8 mouse cellular contexts compared by ENCODE assay signal in genomic region chr4:5583989-5584677, GRCm38 (mm10).
DNase-seq lines count a peak whose midpoint lies in the region; ATAC-seq lines count a peak whose summit lies in the region.

No protein-coding gene starts in this region.

- no peak for ATAC-seq in megakaryocyte progenitor cell, adult 5-6 weeks (replicated peaks; ENCODE audit: poor library complexity)
- ATAC-seq in monocyte, adult 5-6 weeks (replicated peaks; ENCODE audit: insufficient number of reproducible peaks, low FRiP score, low TSS enrichment, poor library complexity, severe bottlenecking), result no peak

- DNase-seq in left cerebral cortex, postnatal 4 days, result peak; percentile 23
- DNase-seq in left cerebral cortex, adult 11 months (ENCODE audit: low spot score), result no peak
- DNase-seq in fat pad, adult 2 months (ENCODE audit: extremely low read depth, low read depth, low spot score), result peak; percentile 84
- DNase-seq in heart, postnatal 36 days, result peak; percentile 58 to 59
- DNase-seq in lung, postnatal 25 days (ENCODE audit: low spot score), result peak; percentile 15
- no peak for DNase-seq in B cell, adult 2 months

- intact Hi-C loops in left cerebral cortex, postnatal 4 days (cut with DNase I), result no loop called here
- intact Hi-C loops in heart, postnatal 36 days (cut with DNase I), result no loop called here

Comparison
In these comparisons a context has a peak if more than half of its experiments do, and no peak if none do; other contexts are left out.
1. DNase-seq: peak in left cerebral cortex, postnatal 4 days (single experiment), fat pad, adult 2 months (single experiment), heart, postnatal 36 days (2 of 2) and lung, postnatal 25 days (single experiment); none in left cerebral cortex, adult 11 months (single experiment) and B cell, adult 2 months (0 of 2).